Mouse (Mus musculus) midbrain, embryonic 10.5 days (tissue): ENCODE results near the gene Raver1. TPM values are rescaled to one million over a fixed set of nuclear protein-coding genes. Genes with fewer than 3 reads are reported as not detected.
"Not testable (repeated sequence)": the region's sequence is repeated elsewhere in the genome, so short reads cannot be mapped to it uniquely, and the experiment has no call there.

Experiments
- DNase-seq: peaks from one replicate; pipeline ENCODE4 v3.0.0-alpha.2; 2017; ENCODE audit warnings: low spot score
- H3K27ac ChIP-seq: fragments of 300-500 bp; sonication (generic); replicated peaks from 2 replicates; pipeline ENCODE4 v1.5.1; 2016; ENCODE audit warnings: mild to moderate bottlenecking
- H3K27me3 ChIP-seq: fragments of 300-500 bp; sonication (generic); 2 replicates; pipeline ENCODE4 v1.6.1; 2016; ENCODE audit warnings: low read depth, mild to moderate bottlenecking; ENCODE audit not compliant: poor library complexity, severe bottlenecking
- H3K36me3 ChIP-seq: fragments of 300-500 bp; sonication (generic); 2 replicates; pipeline ENCODE4 v1.6.1; 2016; ENCODE audit warnings: mild to moderate bottlenecking, moderate library complexity
- H3K4me1 ChIP-seq: fragments of 300-500 bp; sonication (generic); 2 replicates; pipeline ENCODE4 v1.6.1; 2016
- H3K4me3 ChIP-seq: fragments of 300-500 bp; sonication (generic); 2 replicates; pipeline ENCODE4 v1.5.1; 2016; ENCODE audit warnings: mild to moderate bottlenecking, moderate library complexity
- H3K9me3 ChIP-seq: fragments of 300-500 bp; sonication (generic); replicated peaks from 2 replicates; pipeline ENCODE4 v1.6.1; 2016; ENCODE audit warnings: mild to moderate bottlenecking
- WGBS: fragments of 180-500 bp; shearing (Covaris S2); methylation state at CpG from one replicate; pipeline ENCODE4 v1.1.7; 2016; 5-methylcytosine and 5-hydroxymethylcytosine counted together
- polyA plus RNA-seq: library from polyadenylated mRNA; unstranded; fragments of >200 nt; fragmentation: Nextera tagmentation; extraction: Ambion mirVana; gene quantifications from 2 replicates; pipeline ENCODE4 v1.2.1, GENCODE M21; 2016

Raver1 gene
- polyA plus RNA-seq, 1 experiment from 2014 or later = 95.4 TPM

DNA sequence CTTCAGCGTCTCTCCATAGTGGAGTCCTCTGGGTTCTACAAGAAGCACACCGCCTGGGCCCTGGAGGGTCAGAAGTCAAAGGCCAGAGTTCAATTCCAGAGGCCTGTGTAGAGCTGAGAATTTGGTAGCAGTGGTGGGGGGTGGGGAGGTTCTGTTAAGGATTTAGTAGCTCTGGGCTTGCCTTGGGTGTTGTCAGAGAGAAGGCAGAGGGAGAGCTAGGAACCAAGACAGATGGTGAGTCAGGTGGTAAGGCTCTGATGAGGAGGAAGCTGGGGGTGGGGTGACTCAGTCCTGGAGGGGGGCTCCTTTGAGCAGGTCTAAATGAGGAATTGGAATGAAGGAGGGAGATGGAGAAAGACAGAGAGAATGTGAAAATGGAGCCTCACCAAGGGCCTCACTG is 28.9 kb downstream of the Raver1 start:
- H3K27ac ChIP-seq = no peak overlapping the region
- H3K4me3 ChIP-seq = no peak overlapping the region
- H3K27me3 ChIP-seq = no peaks in the 10 kb centered on the region
- WGBS = 95% methylated on average over 2 of the region's 2 CpGs
- peaks cover 52% of the 10 kb centered on the region for H3K36me3 ChIP-seq
- peaks cover 4% of the 10 kb centered on the region; the same call in 1 of the 2 replicates for H3K4me1 ChIP-seq
- no peaks in the 10 kb centered on the region for H3K9me3 ChIP-seq
- no peak for DNase-seq

DNA sequence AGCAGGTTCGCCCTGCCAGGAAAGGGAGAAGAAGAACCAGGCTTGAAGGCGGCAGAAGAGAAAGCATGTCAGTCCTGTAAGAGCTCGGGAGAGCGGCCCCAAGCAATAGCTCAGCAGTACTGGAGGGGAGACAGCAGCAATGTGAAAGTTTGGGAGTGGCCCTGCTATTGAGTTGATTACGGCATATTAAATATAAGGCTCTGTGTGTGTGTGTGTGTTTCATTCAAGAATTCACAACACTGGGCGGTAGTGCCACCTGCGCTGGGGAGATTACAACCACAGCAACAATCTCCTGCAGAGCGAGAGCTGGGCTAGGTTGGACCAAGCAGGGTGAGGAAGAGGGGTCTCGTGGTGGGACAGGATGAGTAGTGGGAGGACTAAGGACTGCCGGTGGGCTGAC is 40.2 kb downstream of the Raver1 start:
- no peak for DNase-seq
- WGBS = 72% methylated on average over 10 of the region's 10 CpGs
- H3K4me1 ChIP-seq = no peaks in the 10 kb centered on the region
- H3K27ac ChIP-seq = no peak overlapping the region
- no peaks in the 10 kb centered on the region for H3K36me3 ChIP-seq
- peaks cover 18% of the 10 kb centered on the region; the same call in 1 of the 2 replicates for H3K27me3 ChIP-seq
- H3K9me3 ChIP-seq = no peaks in the 10 kb centered on the region
- H3K4me3 ChIP-seq = no peak overlapping the region

DNA sequence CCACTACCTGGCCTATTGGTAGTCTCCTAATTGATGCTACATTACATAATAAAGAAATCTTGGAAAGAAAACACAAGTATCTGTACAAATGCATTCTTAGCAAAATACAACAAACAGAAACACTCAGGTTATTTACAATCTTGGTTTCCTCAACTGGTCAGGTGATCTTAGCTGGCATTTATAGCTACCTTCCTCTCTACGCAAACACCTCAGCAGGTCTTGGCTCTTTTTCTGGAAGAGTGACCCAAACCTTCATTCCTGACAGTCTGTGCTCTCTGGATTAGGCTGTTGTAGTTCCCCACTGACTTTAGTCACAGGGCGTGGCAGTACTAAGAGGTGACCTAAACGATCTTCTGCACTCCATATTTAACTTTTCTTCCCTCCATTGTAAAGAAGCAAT is 46.6 kb downstream of the Raver1 start:
- WGBS = 79% methylated on average over 3 of the region's 3 CpGs
- Histone ChIP-seq H3K4me1 (peaks cover 3% of the 10 kb centered on the region; the same call in 1 of the 2 replicates), H3K27me3 (peaks cover 17% of the 10 kb centered on the region), H3K9me3 (no peaks in the 10 kb centered on the region), H3K27ac (no peak overlapping the region), H3K4me3 (no peak overlapping the region), H3K36me3 (no peaks in the 10 kb centered on the region)
- DNase-seq = no peak

DNA sequence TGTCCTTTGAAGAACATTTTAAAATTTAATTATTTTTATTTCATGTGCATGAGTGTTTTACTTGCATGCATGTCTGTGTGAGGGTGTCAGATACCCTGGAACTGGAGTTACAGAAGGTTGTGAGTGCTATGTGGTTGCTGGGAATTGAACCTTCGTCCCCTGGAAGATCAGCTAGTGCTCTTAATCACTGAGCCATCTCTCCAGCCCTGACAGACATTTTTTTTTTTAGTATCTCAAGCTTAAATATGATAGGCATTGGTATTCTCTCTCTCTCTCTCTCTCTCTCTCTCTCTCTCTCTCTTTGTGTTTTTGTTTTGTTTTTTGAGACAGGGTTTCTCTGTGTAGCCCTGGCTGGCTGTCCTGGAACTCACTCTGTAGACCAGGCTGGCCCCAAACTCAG is 47.0 kb downstream of the Raver1 start:
- 66% methylated on average over 1 of the region's 1 CpGs for WGBS
- not testable (repeated sequence) for H3K4me3 ChIP-seq, H3K27ac ChIP-seq, H3K4me1 ChIP-seq, H3K9me3 ChIP-seq, H3K36me3 ChIP-seq, DNase-seq
- H3K27me3 ChIP-seq = peaks cover 22% of the 10 kb centered on the region

DNA sequence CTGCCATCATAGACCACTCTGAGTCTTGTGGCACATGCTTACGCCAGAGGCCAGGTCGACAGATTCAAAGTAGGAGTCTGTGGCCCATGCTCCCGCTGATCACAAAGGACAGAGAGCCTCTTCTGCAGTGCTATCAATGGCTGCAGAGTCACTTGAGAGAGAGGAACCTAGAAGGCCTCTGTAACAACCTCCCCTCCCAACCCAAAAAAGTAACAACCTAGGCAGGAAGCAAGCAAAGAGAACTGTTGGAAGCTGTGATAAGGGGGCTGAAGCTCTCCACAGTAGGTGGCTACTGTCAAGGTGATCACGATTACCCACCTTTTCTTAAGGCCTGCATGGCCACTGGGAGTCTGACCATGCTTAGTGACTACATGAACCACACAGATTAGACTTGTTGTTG is 48.2 kb downstream of the Raver1 start:
- no peak overlapping the region for H3K27ac ChIP-seq
- DNase-seq = no peak
- peaks cover 34% of the 10 kb centered on the region for H3K27me3 ChIP-seq
- no peaks in the 10 kb centered on the region for H3K36me3 ChIP-seq
- 90% methylated on average over 4 of the region's 4 CpGs for WGBS
- no peak overlapping the region for H3K4me3 ChIP-seq
- H3K4me1 ChIP-seq = peaks cover 5% of the 10 kb centered on the region
- peaks cover 3% of the 10 kb centered on the region; the same call in 1 of the 2 replicates for H3K9me3 ChIP-seq

DNA sequence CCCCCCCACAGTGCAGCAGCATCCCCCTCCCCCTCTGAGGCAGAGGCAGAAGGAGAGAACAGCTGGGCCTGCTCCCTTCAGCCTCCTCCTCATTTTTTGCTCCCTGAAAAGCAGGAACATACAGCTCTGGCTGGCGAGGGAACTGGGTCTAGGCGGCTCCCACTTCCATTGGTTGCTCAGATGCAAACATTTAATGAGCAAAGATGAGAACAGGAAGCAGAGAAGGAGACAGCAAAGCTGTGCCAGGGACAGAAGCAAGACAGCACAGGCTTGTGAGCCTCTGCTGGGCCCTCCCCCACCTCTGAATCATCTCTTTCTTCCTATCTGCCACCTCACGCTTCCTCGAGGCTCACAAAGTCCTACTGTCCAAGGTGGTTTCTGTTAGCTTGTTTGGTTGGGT is 50.5 kb downstream of the Raver1 start:
- WGBS = 57% methylated on average over 4 of the region's 4 CpGs
- Histone ChIP-seq H3K27ac (no peak overlapping the region), H3K36me3 (no peaks in the 10 kb centered on the region), H3K27me3 (peaks cover 56% of the 10 kb centered on the region), H3K4me3 (no peak overlapping the region), H3K4me1 (peaks cover 24% of the 10 kb centered on the region), H3K9me3 (peaks cover 3% of the 10 kb centered on the region; the same call in 1 of the 2 replicates)
- DNase-seq = no peak

DNA sequence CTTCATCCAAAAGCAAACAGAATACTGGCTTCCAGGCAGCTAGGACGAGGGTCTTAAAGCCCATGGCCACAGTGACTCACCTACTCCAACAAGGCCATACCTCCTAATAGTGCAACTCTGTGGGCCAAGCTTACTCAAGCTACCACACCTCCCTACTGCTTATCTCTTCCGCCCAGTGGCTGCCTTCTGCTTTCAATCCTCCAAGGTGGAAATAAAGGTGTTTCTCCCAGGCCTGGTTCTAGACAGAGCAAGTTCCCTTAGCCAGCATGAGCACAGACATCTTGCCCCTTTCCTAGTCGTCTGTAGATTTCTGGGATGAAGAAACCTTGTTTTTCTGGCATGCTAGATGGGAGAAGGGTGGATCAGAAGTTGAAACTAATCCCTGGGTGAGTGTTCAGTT is 52.0 kb downstream of the Raver1 start:
- WGBS = 77% methylated on average over 3 of the region's 3 CpGs
- DNase-seq = no peak

DNA sequence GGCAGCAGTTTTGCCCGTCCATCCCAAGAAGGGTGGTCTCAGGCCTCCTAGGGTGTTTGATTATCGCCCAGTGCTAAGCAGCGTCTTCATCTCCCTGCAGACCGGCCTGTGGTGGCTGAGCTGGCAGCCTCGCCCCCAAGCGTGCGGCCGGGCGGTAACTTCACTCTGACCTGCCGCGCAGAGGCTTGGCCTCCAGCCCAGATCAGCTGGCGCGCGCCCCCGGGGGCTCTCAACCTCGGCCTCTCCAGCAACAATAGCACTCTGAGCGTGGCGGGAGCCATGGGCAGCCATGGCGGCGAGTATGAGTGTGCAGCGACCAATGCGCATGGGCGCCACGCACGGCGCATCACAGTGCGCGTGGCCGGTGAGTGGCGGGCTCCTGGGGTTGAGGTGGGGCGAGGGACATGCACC is 54.3 kb downstream of the Raver1 start:
- H3K9me3 ChIP-seq = peaks cover 3% of the 10 kb centered on the region; the same call in 1 of the 2 replicates
- peaks cover 95% of the 10 kb centered on the region for H3K27me3 ChIP-seq
- peak; percentile 47 for DNase-seq
- H3K27ac ChIP-seq = peak overlapping the region; percentile 53; the same call in 1 of the 2 replicates
- peak overlapping the region; percentile 49 for H3K4me3 ChIP-seq
- H3K4me1 ChIP-seq = peaks cover 53% of the 10 kb centered on the region
- WGBS = 2% methylated on average over 31 of the region's 31 CpGs
- H3K36me3 ChIP-seq = no peaks in the 10 kb centered on the region

More for the DNA sequence above, 52.0 kb downstream of the Raver1 start:
- H3K4me3 ChIP-seq = no peak overlapping the region
- no peak overlapping the region for H3K27ac ChIP-seq
- H3K27me3 ChIP-seq = peaks cover 72% of the 10 kb centered on the region
- peaks cover 3% of the 10 kb centered on the region; the same call in 1 of the 2 replicates for H3K9me3 ChIP-seq
- H3K36me3 ChIP-seq = no peaks in the 10 kb centered on the region
- H3K4me1 ChIP-seq = peaks cover 37% of the 10 kb centered on the region

DNA sequence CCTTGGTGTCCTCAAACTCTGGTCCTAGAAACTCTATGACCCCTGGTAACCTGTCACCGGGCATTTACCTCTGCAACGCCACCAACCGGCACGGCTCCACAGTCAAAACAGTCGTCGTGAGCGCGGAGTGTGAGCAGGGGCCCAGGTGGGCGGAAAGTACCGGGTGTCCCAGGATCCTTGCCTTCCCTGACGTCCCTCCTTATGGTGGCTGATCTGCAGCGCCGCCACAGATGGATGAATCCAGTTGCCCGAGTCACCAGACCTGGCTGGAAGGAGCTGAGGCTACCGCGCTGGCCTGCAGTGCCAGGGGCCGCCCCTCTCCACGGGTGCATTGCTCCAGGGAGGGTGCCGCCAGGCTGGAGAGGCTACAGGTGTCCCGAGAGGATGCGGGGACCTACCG is 55.1 kb downstream of the Raver1 start:
- peaks cover 62% of the 10 kb centered on the region for H3K4me1 ChIP-seq
- H3K36me3 ChIP-seq = no peaks in the 10 kb centered on the region
- peak overlapping the region; percentile 49; the same call in 1 of the 2 replicates for H3K4me3 ChIP-seq
- H3K27me3 ChIP-seq = peaks cover 100% of the 10 kb centered on the region
- no peak overlapping the region for H3K27ac ChIP-seq
- 1% methylated on average over 22 of the region's 22 CpGs for WGBS
- H3K9me3 ChIP-seq = peaks cover 3% of the 10 kb centered on the region; the same call in 1 of the 2 replicates
- DNase-seq = no peak

DNA sequence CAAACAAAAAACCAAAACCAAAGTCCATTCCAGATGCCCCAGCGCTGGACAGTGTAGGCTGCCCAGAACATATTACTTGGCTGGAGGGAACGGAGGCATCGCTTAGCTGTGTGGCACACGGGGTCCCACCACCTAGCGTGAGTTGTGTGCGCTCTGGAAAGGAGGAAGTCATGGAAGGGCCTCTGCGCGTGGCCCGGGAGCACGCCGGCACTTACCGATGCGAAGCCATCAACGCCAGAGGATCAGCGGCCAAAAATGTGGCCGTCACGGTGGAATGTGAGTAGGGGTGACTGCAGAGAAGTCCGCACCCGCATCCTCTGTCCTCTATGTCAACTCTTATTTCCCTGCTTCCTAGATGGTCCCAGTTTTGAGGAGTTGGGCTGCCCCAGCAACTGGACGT is 55.6 kb downstream of the Raver1 start:
- Histone ChIP-seq H3K27ac (no peak overlapping the region), H3K9me3 (peaks cover 3% of the 10 kb centered on the region; the same call in 1 of the 2 replicates), H3K4me1 (peaks cover 65% of the 10 kb centered on the region), H3K36me3 (no peaks in the 10 kb centered on the region), H3K27me3 (peaks cover 100% of the 10 kb centered on the region), H3K4me3 (no peak overlapping the region)
- 6% methylated on average over 20 of the region's 20 CpGs for WGBS
- no peak for DNase-seq

DNA sequence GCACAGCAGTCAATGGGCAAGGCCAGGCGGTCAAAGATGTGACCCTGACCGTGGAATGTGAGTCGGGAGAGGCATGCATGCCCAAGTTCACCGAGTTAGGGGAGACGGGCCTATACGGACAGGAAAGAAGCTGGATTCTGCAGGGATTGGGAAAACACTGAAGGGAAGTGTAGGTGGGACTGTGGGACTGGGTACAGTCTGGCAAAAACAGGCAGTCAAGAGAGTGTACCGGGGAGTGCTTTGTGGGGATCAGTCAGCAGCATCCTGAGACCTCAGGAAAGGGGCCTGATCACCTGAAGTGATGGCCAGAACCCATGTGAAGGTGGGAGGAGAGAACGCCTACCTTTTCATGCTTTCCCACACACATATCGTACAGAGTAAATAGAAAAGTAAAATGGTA is 56.2 kb downstream of the Raver1 start:
- Histone ChIP-seq H3K9me3 (peaks cover 3% of the 10 kb centered on the region; the same call in 1 of the 2 replicates), H3K27me3 (peaks cover 100% of the 10 kb centered on the region), H3K27ac (no peak overlapping the region), H3K36me3 (no peaks in the 10 kb centered on the region), H3K4me1 (peaks cover 69% of the 10 kb centered on the region), H3K4me3 (0 out of 2 replicates have a peak overlapping the region, but pooled peaks have one; percentile 2)
- no peak for DNase-seq
- 20% methylated on average over 9 of the region's 9 CpGs for WGBS

DNA sequence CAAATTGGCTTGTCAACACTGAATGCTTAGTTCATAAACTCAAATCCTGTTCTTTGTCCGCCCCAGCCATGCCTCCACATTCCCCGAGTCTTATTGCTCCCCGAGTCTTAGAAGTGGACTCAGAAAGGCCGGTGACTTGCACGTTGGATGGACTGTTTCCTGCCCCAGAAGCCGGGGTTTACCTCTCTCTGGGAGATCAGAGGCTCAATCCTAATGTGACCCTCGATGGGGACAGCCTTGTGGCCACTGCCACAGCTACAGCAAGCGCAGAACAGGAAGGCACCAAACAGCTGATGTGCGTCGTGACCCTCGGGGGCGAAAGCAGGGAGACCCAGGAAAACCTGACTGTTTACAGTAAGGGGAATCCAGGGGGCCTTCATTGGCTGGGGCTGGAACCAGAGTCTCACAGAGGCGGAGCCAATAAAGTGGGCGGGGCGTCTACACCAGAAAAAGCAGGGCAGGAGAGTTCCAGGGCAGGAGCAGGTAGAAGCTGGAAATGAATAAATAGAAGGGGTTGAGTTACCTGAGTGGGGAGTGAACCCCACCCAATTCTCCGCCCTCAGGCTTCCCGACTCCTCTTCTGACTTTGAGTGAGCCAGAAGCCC is 57.2 kb downstream of the Raver1 start:
- 4% methylated on average over 17 of the region's 17 CpGs for WGBS
- H3K4me3 ChIP-seq = no peak overlapping the region
- peak; percentile 35 for DNase-seq
- H3K27me3 ChIP-seq = peaks cover 100% of the 10 kb centered on the region
- H3K9me3 ChIP-seq = peaks cover 3% of the 10 kb centered on the region; the same call in 1 of the 2 replicates
- H3K36me3 ChIP-seq = no peaks in the 10 kb centered on the region
- H3K4me1 ChIP-seq = peaks cover 79% of the 10 kb centered on the region
- H3K27ac ChIP-seq = no peak overlapping the region

DNA sequence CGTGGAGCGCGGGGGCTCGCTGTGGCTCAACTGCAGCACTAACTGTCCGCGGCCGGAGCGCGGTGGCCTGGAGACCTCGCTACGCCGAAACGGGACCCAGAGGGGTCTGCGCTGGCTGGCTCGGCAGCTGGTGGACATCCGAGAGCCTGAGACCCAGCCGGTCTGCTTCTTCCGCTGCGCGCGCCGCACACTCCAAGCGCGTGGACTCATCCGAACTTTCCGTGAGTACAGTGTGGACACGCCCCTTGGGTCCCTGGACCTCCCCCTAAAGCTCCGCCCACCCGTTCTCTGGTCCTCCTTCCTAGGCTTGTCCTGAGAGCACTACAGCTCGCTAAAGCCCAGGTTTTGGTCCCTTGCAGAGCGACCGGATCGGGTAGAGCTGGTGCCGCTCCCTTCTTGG is 58.7 kb downstream of the Raver1 start:
- WGBS = under 1% methylated on average over 34 of the region's 34 CpGs
- Histone ChIP-seq H3K4me1 (peaks cover 82% of the 10 kb centered on the region), H3K9me3 (no peaks in the 10 kb centered on the region), H3K27me3 (peaks cover 100% of the 10 kb centered on the region), H3K27ac (no peak overlapping the region), H3K36me3 (no peaks in the 10 kb centered on the region), H3K4me3 (peak overlapping the region; percentile 58)
- peak; percentile 72 for DNase-seq
